Mouse (Mus musculus): ENCODE measurements around the gene Actg1.

DNA sequence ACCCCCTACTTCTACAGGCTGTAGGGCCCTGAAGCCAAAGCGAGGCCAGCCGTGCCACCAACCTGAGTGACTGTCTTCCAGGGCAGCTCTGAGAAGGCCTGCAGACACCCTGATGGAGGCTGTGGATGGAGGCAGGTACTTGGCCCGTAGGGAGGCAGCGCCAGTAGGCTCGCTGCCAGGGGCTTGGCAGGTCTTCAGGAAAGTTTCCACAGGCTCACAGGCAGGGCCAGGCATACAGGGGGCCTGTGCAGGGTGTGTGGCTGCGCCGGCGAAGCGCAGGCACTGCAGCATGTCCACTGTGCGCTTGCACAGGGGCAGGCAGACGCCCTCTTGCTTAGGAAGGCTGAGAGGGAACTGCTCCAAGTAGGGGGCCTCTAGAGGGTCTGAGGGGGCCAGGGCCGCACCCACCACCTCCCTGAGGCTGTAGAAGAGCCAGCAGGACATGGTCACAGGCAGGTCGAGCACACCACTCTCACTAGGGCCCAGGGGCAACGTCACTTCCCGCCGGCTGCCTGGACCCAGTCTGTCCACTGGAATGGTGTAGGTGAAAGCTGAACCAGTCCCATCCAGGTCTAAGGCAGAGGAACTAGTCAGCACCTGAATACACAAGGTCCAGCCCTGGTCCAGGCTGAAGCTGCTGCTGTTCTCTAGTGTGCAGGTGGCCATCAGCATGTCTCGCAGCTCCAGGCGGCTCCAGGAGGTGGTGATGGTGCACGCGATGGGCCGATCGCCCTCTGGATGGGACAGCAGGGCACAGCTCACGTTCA is 25.7 kb upstream of the Actg1 start:
- TF ChIP-seq CTCF (IDR thresholded peaks at IDR 0.05; ENCODE audit: extremely low read depth, insufficient read depth, insufficient read length, insufficient replicate concordance) (no peak), POLR2A (IDR thresholded peaks at IDR 0.05; ENCODE audit: low read depth, low read length) (no peak)
